In genomic region chr8:45845906-45846305, GRCm38 (mm10) we compare ENCODE assay signal across 27 mouse cellular contexts. TPM values are rescaled to one million over a fixed set of nuclear protein-coding genes. Genes with fewer than 3 reads are reported as not detected.
DNase-seq lines count a peak whose midpoint lies in the region; ATAC-seq lines count a peak whose summit lies in the region.
"Had no signal": no experiment of that assay in that cellular context is flagged by ENCODE, and none has a peak within 500 bp of the region (broad histone marks: within the 10 kb centered on the region; RNA-seq: fewer than 3 reads in every experiment).

No protein-coding gene starts in this region.

- peaks cover 28% of the 10 kb centered on the region for H3K4me1 ChIP-seq in heart, embryonic 13.5 days
- H3K4me1 ChIP-seq: liver, embryonic 12.5 days had no signal

- peak; percentile 38 to 61 for DNase-seq in cerebellum, postnatal 10 days
- no peak for DNase-seq in cerebellum, postnatal 36 days
- DNase-seq in heart, postnatal 10 days: no peak
- peak; percentile 42 for DNase-seq in left cerebral cortex, postnatal 4 days
- DNase-seq in left cerebral cortex, postnatal 36 days (ENCODE audit: low spot score in 2 of 2): no peak
- no peak for DNase-seq in adrenal gland, adult 8-10 months
- DNase-seq in adrenal gland, postnatal 4 days (ENCODE audit: low spot score in 2 of 2): no peak
- DNase-seq: adrenal gland, postnatal 14 days; cerebellum, adult 18-20 months; gastrocnemius, adult 2 months; layer of hippocampus, adult 9-11 months; lung, adult 2 months; lung, postnatal 36 days; retina, postnatal 1 day; thymus, postnatal 36 days had no signal

- no peaks in the 10 kb centered on the region for H3K27me3 ChIP-seq in heart, embryonic 13.5 days (replicated peaks)
- H3K27me3 ChIP-seq: forebrain, embryonic 12.5 days; limb, embryonic 12.5 days; liver, embryonic 12.5 days had no signal

- no peaks in the 10 kb centered on the region for H3K9me3 ChIP-seq in heart, embryonic 13.5 days
- H3K9me3 ChIP-seq: embryonic facial prominence, embryonic 10.5 days; forebrain, embryonic 12.5 days; limb, embryonic 12.5 days; liver, embryonic 12.5 days had no signal

- peak overlapping the region; percentile 21 for H3K4me2 ChIP-seq in heart, embryonic 13.5 days
- H3K4me2 ChIP-seq: forebrain, embryonic 12.5 days; limb, embryonic 12.5 days; liver, embryonic 12.5 days had no signal

- H3K36me3 ChIP-seq in heart, embryonic 13.5 days: no peaks in the 10 kb centered on the region
- H3K36me3 ChIP-seq: embryonic facial prominence, embryonic 10.5 days; forebrain, embryonic 12.5 days; limb, embryonic 12.5 days; liver, embryonic 12.5 days had no signal

- intact Hi-C loops in heart, postnatal 10 days (cut with DNase I): loop anchor here (1.0 to 2.0 kb wide), 3 partner anchors 21 to 41 kb away; no protein-coding TSS in a partner anchor
- intact Hi-C loops in left cerebral cortex, postnatal 4 days (cut with DNase I): no loop called here
- intact Hi-C loops in left cerebral cortex, postnatal 36 days (cut with DNase I): no loop called here

- no peak overlapping the region for H3K9ac ChIP-seq in heart, embryonic 13.5 days
- H3K9ac ChIP-seq: forebrain, embryonic 12.5 days; limb, embryonic 12.5 days; liver, embryonic 12.5 days had no signal

- H3K4me3 ChIP-seq in heart, embryonic 13.5 days: no peak overlapping the region
- H3K4me3 ChIP-seq: embryonic facial prominence, embryonic 10.5 days; forebrain, embryonic 12.5 days; left cerebral cortex, adult 2 months; limb, embryonic 12.5 days; liver, embryonic 12.5 days had no signal

- 61% methylated on average over 4 of the region's 4 CpGs for WGBS in heart, embryonic 13.5 days

- H3K27ac ChIP-seq in heart, embryonic 13.5 days (replicated peaks): peak overlapping the region; percentile 91
- H3K27ac ChIP-seq: embryonic facial prominence, embryonic 10.5 days; forebrain, embryonic 12.5 days; left cerebral cortex, adult 2 months; limb, embryonic 12.5 days; liver, embryonic 12.5 days had no signal

- ATAC-seq in heart, embryonic 13.5 days (ENCODE audit: extremely low read depth, insufficient number of reproducible peaks, low FRiP score, low TSS enrichment): no peak
- ATAC-seq: activated CD4-positive, CD25-positive, alpha-beta regulatory T cell, adult 4 months; CD4-positive, CD25-positive, alpha-beta regulatory T cell, adult 4 months; inflammation-experienced regulatory T-cells, adult 6 months; liver, embryonic 12.5 days; midbrain, embryonic 16.5 days had no signal

RNA-seq across cellular contexts. Expression of gene Pdlim3, which starts 39.4 kb away (rescaled TPM):
- polyA plus RNA-seq in heart, embryonic 13.5 days (2015; fragmentation: Nextera tagmentation; extraction: Ambion mirVana): 190 and 227 TPM in 2 replicates
- total RNA-seq in heart, postnatal 10 days (2021): 10 to 100 TPM; 48.2 to 70.9 TPM
- 1 to 10 TPM in 1 of 2 experiments, under 1 TPM in 1; 0.26 to 1.0 TPM for total RNA-seq in left cerebral cortex, postnatal 4 days (2021)
- 1 to 10 TPM; 1.8 to 2.7 TPM for total RNA-seq in left cerebral cortex, postnatal 36 days (2021)
- 1 to 10 TPM; 1.3 to 2.2 (median 2.1) TPM for total RNA-seq in adrenal gland, adult 8-10 months (2022)
- 10 to 100 TPM; 11.0 to 23.2 TPM for total RNA-seq in adrenal gland, postnatal 4 days (2021)
- total RNA-seq: common myeloid progenitor, adult 5-6 weeks; megakaryocyte-erythroid progenitor cell, adult 5-6 weeks had no signal
- polyA plus RNA-seq: activated CD4-positive, CD25-positive, alpha-beta regulatory T cell, adult 4 months; CD4-positive, CD25-positive, alpha-beta regulatory T cell, adult 4 months; inflammation-experienced regulatory T-cells, adult 6 months had no signal

Comparison
In these comparisons a context has a peak if more than half of its experiments do, and no peak if none do; other contexts are left out.
1. DNase-seq: peak in cerebellum, postnatal 10 days (2 of 2) and left cerebral cortex, postnatal 4 days (single experiment); none in cerebellum, postnatal 36 days (0 of 2), heart, postnatal 10 days (0 of 2), left cerebral cortex, postnatal 36 days (0 of 2), adrenal gland, adult 8-10 months (single experiment) and adrenal gland, postnatal 4 days (0 of 2).